Mouse (Mus musculus): ENCODE measurements at regions not wholly inside any gene's neighbourhood (a gene's known extent, or its start where the extent isn't known, plus 50 kb on each side); places are given as distances from the start of the nearest gene placed in this dataset.

DNA sequence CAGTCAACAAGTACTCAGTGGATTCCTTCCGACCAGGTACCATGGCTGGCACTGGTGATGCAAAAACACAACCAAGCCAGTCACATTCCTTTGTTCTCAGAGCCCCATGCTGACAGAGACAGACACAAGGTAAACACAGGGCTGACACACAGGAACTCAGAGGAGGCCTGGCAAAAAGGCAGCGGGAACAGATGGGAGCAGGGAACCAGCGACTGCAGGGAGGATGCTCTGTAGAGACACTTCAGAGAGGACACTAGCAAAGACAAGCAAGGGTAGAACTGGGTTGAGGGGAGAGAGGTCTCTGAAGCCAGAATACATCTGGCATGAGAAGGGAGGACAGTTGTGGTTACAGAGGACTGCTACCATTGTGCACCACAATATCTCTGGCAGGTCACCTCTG lies 133.6 kb downstream of the Tex36 start:
- DNase-seq: no peak

DNA sequence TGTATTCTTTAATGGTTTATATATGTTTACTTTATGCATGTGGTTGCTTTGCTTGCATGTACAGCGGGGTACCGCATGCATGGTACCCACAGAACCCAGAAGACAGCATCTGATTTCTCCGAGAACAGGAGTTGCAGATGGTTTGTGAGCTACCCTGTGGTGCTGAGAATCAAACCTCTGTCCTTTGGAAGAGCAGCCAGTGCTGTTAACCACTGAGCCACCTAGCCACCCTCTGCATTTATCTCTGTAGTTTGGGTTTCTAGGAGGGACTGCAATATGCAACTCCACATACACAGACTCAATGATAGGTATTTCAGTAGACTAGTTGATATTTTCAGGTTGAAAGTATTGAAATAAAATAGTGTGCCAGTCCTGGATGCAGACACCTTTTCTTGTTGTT lies 134.4 kb downstream of the Tex36 start:
- DNase-seq: no peak

DNA sequence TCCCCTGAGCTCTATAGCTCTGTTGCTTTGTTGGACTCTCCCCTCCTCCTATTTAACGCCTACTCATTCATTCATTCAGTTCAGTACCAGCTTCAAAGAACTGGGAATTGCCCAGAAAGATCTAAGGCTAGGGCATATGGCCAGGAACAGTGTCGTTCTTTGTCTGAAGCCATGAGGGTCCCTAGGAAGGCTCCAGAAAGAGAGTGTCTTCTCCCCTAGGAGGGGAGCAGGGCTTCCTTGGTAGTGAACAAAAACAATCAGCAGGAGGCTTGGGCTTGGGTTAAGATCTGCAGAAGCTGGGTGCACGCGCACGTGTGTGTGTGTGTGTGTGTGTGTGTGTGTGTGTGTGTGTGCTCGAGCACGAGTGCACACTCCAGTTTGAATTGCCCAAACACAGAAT lies 142.7 kb downstream of the Tex36 start:
- DNase-seq: no peak

DNA sequence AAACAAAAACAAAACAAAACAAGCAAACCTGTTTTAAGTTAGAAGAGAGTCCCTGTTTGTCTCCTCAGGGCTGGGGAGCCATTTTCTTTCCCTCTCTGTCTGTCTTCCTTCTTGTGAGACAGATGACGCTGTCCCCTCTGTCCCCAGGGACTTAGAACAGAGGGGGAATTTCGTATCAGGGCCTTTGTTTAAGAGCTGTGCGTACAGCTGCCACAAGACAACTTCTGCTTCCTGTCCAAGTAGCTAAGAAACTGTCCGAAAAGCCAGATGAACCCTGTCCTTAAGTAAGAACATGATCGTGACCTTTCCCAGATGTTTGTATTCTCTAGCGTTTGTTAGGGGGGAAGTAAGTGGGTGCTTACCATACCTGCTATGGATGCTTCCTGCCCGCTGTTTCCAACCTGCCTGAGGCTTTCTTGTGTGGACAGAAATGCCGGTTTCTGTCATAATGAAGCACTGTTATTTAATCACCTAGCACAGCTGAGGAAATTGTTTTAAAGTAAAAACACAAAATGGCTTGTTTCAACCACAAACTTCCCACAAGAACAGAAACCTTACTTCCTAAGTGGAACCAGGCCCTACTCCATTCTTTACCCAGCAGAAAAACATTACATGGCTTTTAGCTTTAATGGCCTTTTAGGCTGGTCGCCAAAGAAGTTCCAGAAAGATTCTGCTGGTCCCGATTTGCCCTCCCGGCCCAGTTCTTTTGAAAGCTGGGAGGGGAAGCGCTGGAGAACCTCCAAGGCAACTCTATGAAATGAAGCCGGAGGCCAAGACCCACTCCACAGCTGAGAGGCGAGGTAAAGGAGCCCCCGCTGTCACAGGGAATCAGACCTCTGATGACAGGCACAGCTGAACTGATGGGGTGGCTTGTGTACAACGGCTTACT lies 144.3 kb downstream of the Tex36 start:
- peak; percentile 40 for DNase-seq

DNA sequence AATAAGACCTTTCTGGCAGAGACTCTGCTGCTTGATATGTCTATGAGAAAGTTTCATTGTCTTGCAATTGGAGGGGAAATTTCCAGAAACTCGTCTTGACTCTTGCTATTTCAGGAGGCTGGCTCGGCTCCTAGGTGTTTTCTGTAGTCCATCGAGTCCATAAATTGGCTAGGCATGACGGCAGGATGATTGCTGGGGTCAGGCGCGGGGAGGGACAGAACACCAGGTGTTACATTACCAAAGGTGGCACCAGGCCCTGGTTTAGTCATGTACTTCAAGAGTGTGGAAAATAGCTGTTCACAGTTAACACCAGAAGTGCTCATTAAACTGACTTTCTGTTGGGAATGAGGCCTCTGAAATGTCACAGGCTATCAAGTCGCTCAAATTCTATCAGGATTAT lies 151.7 kb downstream of the Tex36 start:
- no peak for DNase-seq

DNA sequence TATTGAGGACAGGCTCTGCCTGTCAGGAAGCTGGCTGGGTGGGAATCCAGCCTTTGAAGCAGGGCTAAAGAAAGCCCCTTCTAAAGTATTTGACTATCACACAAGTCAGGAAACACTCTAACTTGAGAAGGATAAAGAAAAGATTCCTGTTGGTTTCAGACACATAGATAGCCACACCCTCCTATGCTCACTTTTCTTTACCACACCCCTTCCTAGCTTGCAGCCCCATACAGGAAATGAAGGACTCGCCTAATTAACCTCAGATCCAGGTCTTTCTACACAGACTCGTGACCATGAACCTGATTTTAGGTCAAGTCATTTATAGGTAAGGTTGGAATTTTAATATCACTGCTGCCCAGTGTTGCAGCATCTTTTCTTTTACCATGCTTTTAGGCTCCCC lies 154.9 kb downstream of the Tex36 start:
- DNase-seq: no peak

DNA sequence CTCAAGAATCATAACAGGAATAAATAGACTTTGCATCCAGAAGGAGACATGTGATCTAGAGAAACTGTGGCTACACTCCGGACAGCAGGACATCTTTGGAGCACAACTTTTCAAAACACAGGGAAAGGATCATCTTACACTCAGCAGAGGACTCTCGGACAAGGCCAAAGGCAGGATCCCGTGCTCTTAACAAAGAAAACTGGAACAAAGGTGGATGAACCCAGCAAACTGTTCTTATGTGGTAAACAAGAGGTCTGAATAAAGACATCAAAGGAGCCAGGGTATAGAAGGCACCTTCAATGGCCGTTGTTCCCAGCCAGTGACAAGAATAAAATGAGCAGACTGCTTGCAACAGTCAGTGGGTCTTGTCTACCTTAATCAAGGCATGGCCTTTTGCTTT lies 160.3 kb downstream of the Tex36 start:
- DNase-seq: no peak

DNA sequence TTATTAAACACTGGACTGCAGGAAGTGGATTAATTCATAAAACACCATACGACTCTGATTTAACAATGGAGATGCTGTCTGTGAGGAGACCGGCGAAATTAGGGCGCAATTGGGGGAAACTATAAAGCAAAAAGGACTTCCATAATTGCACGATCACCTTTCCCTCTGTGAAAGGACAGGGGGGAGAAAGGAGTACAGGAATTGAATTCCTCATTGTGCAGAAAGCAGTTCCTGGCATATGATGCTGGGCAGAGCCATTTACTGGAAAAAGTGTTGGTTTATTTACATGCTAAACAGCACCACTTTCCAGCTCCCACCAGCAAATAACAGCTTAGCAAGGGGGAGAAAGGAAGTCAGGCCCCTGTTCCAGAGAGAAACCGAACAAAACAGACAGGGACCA lies 160.8 kb downstream of the Tex36 start:
- DNase-seq: no peak

DNA sequence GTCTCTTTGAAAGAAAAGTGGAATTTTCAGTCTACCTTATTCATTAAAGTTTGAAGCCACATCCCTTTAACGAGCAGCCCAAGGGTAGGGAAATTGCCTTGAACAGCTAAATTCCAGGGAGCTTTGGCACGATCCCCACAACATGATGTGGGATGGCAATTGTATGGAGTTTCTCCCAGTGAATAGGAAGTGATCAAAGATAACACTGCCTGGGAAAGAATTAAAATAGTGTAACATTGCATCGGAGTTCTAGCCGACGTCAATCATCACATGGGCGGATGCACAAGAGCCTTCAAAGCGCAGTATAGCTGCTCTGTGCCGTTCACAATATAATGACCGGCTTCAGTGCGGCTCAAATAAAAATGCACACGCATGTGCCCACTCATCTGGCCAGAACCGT lies 161.2 kb downstream of the Tex36 start:
- DNase-seq: no peak

DNA sequence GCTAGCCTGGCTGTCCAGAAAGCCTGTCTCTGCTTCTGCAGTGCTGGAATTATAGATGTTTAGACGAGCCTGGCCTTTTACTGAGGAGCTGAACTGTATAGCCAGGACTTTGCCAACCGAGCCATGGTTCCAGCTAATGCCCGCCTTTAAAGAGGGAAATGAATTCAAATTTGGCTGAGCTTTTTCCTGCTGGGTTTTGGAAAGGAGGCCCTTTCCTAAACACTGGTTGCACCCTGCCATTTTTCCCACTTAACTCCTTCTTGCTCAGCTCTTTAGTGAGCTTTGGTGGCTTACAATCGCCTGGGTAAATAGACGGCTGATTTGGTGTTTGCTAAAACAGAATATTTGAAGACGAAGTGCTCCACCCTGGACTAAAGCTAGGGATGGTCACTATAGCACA lies 161.9 kb downstream of the Tex36 start:
- DNase-seq: no peak

DNA sequence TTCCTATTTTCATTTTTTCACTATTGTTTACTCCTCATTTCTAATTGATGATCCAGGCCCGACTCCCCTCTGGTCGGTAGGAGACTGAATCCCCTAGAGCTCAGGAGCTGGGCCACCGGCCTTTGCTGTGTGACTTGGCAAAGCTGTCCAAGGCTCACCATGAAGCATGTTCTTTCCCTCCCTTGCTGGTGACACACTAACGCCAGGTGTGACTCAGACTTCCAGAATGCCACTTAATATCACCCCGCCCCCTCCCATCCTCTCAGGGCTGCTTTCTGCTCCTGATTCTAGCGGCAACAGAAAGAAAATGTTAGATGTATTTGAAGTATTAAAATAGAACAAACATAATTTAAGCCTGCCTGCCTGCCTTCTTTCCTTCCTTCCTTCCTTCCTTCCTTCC lies 163.3 kb downstream of the Tex36 start:
- DNase-seq: no peak

DNA sequence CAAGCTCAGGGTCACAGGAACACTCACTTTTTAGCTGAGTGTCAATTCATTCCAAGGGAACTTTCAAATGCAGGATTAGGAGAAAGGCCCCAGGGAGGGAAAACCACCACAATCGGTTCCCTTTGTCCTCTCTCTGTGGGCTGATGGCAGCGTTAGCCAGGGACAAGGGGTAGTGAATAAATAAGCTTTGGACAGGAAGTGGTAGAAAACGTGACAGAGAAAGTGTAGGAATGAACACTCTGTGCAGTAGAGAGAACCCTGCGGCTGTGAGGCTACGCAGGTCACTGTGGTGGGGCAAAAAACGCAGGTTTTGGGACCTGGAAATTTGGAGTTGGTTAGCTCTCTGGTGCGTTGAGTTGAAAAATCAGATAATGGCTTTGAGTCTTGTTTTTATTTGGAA lies 164.1 kb downstream of the Tex36 start:
- DNase-seq: no peak

DNA sequence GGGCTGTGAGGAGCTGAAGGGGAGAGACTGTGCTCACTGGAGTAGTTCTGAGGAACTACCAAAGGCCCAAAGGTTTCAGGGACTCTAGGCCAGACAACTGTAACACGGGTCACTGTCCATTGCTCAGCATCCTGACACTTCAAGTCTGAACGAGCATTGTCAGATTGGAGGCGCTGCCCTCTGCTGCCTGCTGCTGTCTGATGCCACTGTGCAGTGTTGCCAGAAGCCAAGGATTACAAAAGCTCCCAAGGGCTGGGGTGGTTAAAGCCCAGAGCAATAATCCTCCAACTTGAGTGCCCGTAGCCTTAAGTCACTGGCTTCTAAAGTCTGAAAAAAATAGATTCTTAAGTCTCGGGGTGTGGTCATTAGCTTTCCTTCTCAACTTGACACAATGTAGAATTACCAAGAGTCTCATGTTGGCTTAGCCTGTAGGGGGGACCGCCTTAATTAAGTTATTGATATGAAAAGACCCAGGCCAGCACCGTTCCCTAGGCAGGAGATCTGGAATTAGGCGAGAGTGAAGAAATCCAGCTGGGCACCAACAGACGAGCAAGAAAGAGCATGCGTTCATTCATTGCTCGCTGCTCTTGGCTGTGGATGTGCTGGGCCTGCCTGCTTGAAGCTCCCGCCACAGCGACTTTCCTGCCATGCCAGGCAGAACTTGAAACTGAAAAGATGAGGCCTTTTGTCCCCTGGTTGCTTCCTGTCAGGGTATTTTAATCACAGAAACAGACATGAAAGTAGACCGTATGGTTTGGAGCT lies 166.2 kb downstream of the Tex36 start:
- DNase-seq: peak; percentile 64

DNA sequence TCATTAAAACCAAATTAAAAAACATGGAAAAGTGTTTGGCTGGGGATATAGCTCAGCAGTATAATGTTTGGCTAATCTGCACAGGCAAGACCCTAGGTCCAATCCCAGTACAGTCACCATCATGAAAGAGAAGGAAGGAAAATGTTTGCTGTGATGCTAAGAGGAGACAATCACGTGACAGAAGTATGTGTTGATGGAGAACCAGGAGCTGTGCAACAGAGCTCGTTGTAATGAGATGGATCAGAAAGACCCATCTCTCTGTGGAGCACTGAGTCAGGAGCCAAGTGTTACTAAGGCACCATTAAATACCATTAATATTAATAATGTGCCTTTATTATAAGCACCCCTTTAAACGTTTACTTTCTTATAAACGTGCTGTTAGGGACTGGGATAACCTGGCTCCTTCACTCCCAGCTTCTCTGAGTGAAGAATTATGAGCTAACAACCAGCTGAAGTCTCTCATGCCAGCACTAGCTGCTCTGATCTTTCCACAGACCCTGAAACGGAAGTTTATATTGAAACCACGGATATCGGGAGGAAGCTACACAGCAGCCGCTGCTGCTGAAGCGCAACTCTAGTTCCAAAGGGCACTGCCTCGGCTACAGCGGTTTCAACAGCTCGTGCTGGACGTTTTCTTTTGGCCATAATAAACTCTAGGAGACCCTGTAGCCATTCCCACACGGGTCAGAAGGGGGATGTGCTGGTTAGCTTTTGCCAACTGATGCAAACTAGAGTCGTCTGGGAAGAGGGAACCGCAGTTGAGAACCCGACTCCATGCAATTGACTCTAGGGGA lies 167.7 kb downstream of the Tex36 start:
- peak; percentile 9 for DNase-seq

DNA sequence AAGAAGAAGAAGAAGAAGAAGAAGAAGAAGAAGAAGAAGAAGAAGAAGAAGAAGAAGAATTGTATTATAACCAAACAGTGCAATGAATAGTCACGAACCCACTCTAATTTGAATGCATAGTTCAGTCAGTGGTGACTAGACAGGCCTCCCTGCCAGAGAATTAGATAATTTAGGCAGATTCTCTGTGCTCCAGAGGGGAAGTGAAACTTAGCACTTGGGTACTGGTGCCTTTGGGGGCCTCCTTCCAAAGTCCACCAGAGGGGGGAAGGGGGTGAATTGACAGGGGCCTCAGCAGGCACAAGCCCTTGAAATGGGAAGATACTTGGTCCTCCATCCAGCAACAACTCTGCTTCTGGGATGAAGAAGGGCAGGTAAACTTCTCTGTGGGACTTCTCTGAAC lies 169.6 kb downstream of the Tex36 start:
- DNase-seq: no peak

DNA sequence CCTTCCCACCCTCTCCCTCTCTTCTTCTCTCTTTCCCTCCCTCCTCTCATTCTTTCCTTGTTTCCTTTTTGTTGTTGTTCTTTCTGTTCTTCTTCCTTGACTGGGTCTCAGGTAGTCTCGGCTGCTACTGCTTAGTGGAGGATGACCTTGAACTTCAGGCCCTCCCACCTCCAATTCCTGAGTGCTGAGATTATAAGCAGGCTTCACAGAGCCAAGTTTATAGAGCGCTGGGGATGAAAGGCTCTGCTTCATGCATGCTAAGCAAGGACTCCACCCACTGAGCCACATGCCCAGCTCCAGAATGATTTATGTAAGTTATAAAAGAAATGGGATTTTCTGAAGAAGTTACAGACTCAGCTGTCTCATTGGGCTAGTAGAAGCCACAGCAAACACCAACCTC lies 199.9 kb downstream of the Tex36 start:
- DNase-seq: no peak

DNA sequence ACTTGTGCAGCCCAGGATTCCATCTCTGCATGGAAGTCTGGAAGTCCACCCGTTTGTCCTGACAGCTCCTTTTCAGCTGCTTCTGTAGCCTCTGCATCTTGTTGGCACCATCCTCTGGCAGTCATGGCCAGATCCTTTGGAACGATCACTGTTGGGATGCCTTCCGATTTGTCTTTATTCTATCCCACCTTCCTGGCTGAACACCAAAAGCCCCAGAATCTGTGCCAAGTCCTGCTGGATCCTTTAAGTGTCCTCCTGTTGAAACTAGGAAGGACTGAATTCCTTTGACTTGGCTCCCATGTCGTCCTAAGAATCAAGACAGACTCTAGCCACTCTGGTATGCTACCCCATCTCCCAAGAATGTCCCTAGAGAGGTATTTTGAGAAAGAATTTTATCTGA lies 201.3 kb downstream of the Tex36 start:
- DNase-seq: no peak

DNA sequence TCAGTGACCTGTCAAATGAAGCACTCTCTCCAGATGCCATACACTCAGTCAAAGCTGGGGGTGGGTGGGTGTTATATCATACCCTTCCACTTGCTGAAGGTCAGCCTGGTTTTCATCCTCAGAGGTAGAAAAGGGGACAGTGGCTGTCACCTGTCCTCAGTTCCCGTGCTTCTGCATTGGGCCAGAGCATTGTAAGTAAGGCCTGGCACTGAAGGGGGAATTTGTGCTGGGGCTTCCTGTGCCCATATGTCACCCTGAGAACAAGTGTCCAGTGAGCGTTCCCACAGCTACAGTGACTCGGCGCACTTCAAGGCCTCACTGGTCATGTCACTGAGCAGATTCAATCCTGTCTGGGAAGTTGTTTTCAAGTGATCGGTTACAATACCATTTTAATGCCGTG lies 213.2 kb downstream of the Tex36 start:
- no peak for DNase-seq

DNA sequence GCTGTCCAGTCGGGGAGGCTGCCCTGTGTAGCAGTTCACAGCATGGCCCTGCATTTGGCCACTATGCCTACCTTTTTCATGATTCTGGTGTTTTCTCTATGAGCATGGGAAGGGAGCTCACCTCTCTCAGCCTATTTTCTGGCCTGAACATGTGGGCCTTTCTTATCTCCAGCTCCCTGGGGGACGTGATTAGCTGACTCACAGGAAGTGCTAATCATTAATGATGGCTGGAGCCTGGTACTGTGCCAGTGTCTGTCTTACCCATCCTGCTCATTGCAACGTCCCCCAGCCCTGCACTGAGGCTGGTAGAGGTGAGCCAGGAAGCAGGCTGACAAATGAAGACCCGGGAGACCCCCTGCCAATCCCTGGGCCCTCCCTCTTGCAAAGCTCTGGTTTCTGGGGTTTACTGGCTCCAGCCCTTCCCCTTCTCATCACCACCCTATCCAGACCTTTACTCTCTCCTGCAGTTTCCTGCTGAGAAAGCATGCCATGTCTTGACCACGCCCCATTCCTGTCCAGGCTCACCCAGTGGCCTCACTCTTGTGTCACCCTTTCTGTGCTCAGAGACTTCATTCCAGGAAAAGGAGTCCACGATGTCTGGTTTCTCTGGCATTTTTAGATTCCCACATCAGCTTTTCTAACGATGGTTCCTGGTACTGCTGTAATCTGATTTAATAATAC lies 219.8 kb downstream of the Tex36 start:
- DNase-seq: no peak

DNA sequence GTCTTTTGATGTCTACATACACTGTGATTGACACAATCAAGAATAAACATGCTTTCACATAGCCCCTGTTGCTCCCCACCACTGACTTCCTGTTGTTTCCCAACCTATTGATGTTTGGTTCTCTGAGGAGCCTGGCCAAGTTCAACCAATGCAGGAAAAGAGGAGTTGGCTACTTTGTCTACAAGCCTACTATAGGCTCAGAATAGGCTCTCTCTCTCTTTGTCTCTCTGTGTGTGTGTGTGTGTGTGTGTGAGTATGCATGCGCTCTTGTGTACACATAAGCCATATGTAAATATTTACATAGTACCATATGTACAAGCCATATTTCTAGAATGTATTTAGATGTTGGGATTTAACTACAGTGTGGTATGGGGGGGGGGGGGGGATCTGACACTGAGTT lies 222.6 kb downstream of the Tex36 start:
- no peak for DNase-seq

DNA sequence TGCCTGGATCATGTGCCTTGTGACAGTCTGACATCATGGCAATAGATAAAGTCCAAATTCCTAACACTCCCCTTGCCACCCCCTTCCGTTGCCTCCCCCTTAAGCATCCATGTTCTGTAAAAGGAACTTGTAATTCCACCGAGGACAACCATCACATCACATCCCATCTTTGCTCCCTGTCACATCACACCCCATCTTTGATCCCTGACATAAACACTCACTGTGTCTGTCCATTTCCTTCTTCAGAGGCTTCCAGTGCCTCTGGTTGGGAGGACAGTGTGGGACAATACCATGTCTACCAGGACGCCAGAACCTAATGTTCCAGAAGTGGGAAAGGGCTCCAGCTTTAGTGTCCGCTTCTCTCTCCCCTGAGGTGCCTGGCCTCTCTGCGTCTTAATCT lies 223.6 kb downstream of the Tex36 start:
- DNase-seq: peak; percentile 17

DNA sequence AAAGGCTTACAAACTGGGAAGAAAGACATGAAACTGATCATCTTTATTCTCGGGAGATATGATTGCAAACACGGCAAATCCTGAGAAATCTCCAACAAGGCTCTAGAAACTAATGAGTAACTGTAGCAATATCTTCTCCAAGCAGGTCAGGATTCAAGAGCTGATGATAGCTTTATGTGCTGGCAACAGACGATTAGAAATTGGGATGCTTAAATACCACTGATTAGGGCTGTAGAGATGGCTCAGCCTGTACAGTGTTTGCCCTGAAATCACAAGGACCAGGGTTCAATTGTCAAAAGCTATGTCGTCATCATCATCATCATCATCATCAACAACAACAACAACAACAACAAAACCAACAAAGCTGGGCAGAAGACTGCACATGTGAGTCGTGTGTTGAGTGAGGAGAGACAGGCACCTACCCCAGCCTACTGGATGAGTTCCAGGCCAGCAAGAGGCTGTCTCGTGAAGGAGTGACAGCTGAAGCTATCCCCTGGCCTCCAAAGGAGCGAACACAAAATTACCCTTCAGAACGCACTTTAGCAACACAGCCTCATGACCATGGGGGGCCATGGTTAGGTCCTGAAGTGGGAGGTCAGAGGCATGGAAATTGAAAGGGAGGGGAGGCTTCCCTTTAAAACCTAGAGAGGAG lies 225.0 kb downstream of the Tex36 start:
- DNase-seq: no peak

DNA sequence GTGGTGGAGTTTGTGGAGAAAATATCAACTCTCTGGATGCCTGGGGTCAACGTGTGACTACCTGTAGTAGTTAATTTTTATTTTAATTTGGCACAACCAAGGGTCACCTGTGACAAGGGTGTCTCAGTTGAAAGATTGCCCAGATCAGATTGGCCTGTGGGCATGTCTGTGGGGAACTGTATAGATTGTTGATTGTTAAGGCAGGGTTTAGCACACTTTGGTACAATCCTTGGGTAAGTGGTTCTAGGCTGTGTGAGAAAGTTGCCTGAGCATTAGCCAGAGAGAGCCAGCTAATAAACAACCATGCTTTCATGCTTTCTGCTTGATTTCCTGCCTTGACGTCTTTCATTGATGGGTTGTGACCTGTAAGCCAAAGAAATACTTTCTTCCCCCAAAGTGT lies 229.3 kb downstream of the Tex36 start:
- no peak for DNase-seq
